Mouse (Mus musculus): Measurements from ENCODE around the gene Pitpnm1.
A peak's percentile ranks its signal among the peaks of the same experiment; 100 is the strongest.

Gene Pitpnm1

GRCm38 (mm10) chr19:4095802-4096201 lies 4.0 kb upstream of the Pitpnm1 start:
- DNase-seq = no peak

DNA sequence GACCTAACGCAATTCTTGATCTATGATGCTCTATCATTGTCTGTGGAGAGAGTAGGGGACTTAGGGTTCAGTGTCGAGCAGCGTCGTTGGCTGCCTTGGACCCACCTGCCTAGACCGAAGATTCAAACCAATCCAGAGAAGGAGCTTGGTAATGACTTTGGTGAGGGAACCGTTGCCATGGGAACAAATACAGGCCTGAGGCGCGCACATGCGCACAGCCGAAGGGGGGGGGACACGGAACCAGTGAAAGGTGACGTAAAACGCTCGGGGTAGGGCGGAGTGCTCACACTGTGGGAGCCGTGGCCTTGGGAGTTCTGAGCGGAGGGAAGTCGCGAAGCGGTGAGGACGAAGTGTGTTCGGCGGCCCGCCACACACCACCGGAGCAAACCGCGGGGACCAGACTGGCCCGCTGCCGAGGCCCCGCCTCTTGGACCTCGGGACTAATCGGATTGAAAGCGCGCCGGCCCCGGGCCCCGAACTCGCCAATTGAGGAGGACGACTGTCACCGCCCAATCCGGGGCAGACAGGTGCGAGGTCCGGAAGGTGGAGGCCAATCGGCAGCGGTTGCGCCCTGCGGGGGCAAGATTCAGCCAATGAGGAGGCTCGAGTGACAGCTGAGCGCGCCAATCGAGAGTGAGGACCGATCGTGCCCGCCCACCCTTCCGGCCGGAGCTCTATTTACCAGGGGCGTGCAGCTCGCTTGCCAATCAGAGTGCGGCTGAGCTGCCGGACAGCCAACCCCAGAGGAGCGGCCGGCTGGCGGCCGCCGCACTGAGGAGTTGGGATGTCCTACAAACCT lies 3.0 kb upstream of the Pitpnm1 start, which contains the start of gene Cdk2ap2:
Gene Cdk2ap2, plus strand, starts transcription at position 541 of the 799 bp plus-strand sequence.
- DNase-seq = peak; percentile 100

DNA sequence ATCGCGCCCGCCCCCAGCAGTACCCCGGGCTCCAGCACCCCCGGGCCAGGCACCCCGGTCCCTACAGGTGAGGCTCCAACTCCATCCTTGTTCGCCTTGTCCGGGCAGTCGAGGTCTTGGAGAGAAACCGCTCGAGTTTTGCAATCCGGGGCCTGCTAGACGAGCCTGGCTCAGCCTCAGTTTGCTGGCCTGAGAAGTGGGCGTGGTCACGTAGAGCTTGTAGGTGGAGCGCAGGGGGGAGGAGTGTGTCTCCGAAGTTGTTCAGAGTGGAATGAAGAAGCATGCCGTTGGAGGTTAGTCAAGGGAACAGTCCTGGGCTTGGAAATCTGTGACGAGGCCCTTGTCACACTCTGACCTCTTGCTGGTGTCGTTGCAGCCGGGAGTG lies 2.4 kb upstream of the Pitpnm1 start:
- DNase-seq = peak; percentile 93

GRCm38 (mm10) chr19:4098426-4098825 lies 1.4 kb upstream of the Pitpnm1 start:
- no peak for DNase-seq

DNA sequence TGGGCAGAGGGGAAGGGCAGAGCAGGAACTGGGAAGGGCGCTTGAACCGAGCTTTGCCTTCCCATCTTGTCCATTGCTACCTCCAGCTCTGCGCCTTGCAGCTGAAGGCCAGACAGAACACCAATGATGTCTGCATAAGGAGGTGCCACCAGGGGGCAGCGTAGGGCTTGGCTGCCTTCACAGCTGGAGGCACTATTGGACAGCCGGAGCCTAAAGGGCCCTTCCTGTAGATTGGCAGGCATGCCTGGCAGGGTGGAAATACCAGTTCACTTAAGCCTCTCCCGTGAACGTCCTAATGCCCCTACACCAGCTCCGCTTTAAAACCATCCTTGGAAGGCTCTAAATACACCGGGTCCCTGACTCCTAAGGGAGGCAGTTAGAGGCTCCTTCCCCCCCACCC lies 742 bp upstream of the Pitpnm1 start:
- DNase-seq = peak; percentile 92

DNA sequence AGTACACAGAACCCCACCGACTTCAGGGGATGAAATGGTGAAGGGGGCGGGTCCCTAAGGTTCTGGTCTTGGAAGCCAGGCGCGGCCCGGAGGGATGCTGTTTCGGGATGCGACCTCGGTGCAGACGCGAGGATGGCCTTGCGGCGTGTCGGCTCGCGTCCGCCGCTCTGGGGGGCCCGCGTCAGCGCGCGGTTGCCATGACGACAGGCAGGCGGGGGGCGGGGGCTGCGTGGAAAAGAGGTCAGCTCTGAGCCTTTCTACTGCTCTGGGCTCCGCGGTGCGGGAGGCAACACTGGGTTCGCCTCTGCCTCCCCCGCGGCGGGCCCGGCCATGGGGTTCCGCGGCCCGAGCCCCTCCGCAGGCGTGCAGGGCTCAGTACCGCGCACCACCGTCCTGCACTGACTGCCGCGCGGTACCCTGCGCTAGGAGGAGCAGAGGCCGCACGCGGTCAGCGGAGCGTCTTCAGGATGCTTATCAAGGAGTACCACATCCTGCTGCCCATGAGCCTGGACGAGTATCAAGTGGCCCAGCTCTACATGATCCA lies 992 bp downstream of the Pitpnm1 start:
- no peak for DNase-seq

- no peak for DNase-seq
Measured at GRCm38 (mm10) chr19:4101466-4101865, 1.7 kb downstream of the Pitpnm1 start.

GRCm38 (mm10) chr19:4102049-4102448 lies 2.3 kb downstream of the Pitpnm1 start:
- no peak for DNase-seq

DNA sequence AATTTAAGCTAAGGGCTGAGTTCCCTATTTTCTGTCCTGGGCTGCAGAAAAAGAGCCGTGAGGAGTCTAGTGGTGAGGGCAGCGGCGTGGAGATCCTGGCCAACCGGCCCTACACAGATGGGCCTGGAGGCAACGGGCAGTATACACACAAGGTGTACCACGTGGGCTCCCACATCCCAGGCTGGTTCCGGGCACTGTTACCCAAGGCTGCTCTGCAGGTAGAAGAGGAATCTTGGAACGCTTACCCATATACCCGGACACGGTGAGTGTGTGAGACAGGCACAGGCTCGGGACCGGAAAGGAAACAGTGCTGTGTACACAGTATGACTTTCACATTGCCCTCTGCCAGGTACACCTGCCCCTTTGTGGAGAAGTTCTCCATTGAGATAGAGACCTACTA lies 2.8 kb downstream of the Pitpnm1 start:
- no peak for DNase-seq

DNA sequence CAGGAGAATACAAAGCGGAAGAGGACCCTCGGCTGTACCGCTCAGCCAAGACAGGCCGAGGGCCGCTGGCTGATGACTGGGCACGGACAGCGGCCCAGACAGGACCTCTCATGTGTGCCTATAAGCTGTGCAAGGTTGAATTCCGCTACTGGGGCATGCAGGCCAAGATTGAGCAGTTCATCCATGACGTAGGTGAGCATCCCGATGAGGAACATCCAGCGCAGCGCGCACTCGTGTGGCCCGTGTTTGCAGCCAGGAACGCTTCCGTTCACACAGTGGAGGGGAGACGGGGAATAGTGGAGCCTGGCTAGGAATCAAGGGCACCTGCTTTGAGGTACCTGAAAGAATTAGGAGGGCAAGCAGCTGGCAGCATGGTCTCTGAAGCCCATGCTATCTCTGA lies 3.5 kb downstream of the Pitpnm1 start:
- no peak for DNase-seq

- DNase-seq = no peak
Measured at GRCm38 (mm10) chr19:4103792-4104191, 4.0 kb downstream of the Pitpnm1 start.

DNA sequence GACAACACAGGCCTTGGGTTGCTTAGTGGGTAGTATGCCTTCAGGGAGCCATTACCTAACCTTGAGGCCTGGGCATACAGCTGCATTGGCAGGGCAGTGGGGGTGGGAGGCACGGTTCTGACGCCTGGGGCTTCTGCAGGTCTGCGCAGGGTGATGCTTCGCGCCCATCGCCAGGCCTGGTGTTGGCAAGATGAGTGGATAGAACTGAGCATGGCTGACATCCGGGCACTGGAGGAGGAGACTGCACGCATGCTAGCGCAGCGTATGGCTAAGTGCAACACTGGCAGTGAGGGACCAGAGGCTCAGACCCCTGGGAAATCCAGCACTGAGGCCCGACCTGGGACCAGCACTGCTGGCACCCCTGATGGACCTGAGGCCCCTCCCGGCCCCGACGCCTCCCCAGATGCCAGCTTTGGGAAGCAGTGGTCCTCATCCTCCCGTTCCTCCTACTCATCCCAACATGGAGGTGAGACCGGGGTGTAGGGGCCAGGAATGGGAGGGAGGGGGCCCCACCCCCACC lies 4.9 kb downstream of the Pitpnm1 start:
- no peak for DNase-seq

GRCm38 (mm10) chr19:4106654-4107053 lies 6.9 kb downstream of the Pitpnm1 start:
- DNase-seq = no peak

GRCm38 (mm10) chr19:4108535-4108934 lies 8.7 kb downstream of the Pitpnm1 start:
- DNase-seq = no peak

DNA sequence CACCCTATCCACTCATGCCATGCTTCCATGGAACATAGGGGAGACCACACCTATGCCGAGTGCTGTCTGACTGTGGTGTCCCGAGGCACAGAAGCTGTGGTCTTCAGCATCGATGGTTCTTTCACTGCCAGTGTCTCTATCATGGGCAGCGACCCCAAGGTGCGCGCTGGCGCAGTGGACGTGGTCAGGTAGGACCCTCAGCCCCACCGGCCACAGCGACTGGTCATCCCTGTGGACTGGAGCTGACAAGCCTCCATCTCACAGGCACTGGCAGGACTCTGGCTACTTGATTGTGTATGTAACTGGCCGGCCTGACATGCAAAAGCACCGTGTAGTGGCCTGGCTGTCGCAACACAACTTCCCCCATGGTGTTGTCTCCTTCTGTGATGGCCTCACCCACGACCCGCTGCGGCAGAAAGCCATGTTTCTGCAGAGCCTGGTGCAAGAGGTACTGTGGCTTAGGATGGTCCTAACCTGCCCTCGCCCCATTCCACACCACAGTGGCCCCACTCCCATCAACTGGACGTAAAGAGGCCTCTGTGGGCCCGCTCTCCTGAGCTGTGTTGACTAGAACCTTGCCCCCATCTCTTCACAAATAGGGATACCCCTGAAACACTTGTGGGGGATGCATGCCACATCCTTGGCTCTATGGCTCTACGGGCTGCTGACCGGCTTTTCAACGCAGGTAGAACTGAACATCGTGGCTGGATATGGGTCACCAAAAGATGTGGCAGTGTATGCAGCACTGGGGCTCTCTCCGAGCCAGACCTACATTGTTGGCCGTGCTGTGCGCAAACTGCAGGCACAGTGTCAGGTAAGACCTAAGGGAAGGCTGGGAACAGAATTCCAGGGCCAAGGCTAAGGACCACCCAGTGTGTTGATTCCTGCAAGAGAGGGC lies 12.5 kb downstream of the Pitpnm1 start:
- no peak for DNase-seq

DNA sequence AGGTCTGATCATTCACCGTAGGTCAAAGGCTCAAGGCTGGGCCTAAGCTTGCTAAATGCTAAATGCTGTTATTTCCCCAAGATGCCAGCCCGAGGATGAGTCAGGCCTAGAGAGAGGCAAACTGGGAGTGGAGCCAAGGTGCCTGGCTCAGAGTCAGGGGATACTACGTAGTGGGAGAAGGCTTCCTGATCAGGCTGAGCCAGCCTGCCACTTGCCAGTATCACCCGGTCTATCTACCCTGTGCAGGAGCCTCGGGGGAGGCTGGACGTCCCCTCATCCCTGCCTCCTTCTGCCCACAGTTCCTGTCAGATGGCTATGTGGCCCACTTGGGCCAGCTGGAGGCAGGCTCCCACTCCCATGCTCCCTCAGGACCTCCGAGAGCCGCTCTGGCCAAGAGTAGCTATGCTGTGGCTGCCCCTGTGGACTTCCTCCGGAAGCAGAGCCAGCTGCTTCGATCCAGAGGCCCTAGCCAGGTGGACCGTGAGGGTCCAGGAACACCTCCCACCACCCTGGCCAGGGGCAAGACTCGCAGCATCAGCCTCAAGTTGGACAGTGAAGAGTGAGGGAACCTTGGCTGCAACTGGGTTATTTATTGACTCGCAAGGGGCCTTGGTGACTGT lies 13.5 kb downstream of the Pitpnm1 start:
- peak; percentile 85 for DNase-seq

GRCm38 (mm10) chr19:4113806-4114230 lies 14.0 kb downstream of the Pitpnm1 start:
- peak; percentile 63 for DNase-seq

GRCm38 (mm10) chr19:4114551-4114950 lies 14.8 kb downstream of the Pitpnm1 start:
- DNase-seq = no peak

GRCm38 (mm10) chr19:4115144-4115543 lies 15.3 kb downstream of the Pitpnm1 start:
- no peak for DNase-seq

DNA sequence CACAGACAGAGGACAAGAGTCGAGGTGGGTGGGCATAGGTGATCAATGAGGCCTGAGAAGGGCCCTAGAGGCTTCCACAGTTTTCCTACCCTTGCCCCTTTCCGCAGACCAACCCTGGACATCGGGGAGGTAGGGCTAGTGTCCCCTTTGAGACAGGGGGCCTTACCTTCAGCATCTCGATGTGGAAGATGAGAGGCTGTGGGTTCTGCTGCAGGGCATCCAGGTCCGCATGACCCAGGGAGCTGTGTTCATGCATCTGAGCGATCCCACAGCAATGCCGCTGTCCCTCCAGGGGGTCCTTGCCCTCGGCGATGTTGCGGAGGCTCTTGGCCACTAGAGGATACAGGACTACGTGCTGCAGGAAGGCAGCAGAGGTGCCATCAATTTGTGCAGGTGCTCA lies 16.0 kb downstream of the Pitpnm1 start:
- DNase-seq = no peak

GRCm38 (mm10) chr19:4117006-4117405 lies 17.2 kb downstream of the Pitpnm1 start:
- DNase-seq = no peak

GRCm38 (mm10) chr19:4118350-4118749 lies 18.6 kb downstream of the Pitpnm1 start:
- DNase-seq = no peak

Measured in kidney, adult 11 months (tissue).